Mouse (Mus musculus) liver, embryonic 13.5 days (tissue): ENCODE measurements around the gene Mgarp. TPM values are rescaled to one million over a fixed set of nuclear protein-coding genes. Genes with fewer than 3 reads are reported as not detected.
A peak's percentile ranks its signal among the peaks of the same experiment; 100 is the strongest.
"Not testable (repeated sequence)": the region's sequence is repeated elsewhere in the genome, so short reads cannot be mapped to it uniquely, and the experiment has no call there.

Experiments used
- ATAC-seq: fragments of 200-750 bp; cut with Nextera tagmentation; 2 replicates; pipeline ENCODE4 v1.8.0; 2017; ENCODE audit warnings: low read depth, mild to moderate bottlenecking, moderate number of reproducible peaks, moderate library complexity
- DNase-seq: peaks from one replicate; pipeline ENCODE4 v3.0.0; 2022
- H3K27ac ChIP-seq: fragments of 300-500 bp; sonication (generic); 2 replicates; pipeline ENCODE4 v1.5.1; 2015; ENCODE audit warnings: moderate library complexity, mild to moderate bottlenecking, inconsistent platforms
- H3K27me3 ChIP-seq: fragments of 300-500 bp; sonication (generic); 2 replicates; pipeline ENCODE4 v1.6.1; 2015; ENCODE audit warnings: mild to moderate bottlenecking, inconsistent platforms
- H3K36me3 ChIP-seq: fragments of 300-500 bp; sonication (generic); 2 replicates; pipeline ENCODE4 v1.6.1; 2015; ENCODE audit warnings: mild to moderate bottlenecking, inconsistent platforms
- H3K4me1 ChIP-seq: fragments of 300-500 bp; sonication (generic); replicated peaks from 2 replicates; pipeline ENCODE4 v1.6.1; 2015; ENCODE audit warnings: inconsistent platforms
- H3K4me2 ChIP-seq: fragments of 300-500 bp; sonication (generic); 2 replicates; pipeline ENCODE4 v1.6.1; 2015; ENCODE audit warnings: inconsistent platforms, mild to moderate bottlenecking, moderate library complexity
- H3K4me3 ChIP-seq: fragments of 300-500 bp; sonication (generic); replicated peaks from 2 replicates; pipeline ENCODE4 v1.5.1; 2015; ENCODE audit warnings: mild to moderate bottlenecking, inconsistent platforms
- H3K9ac ChIP-seq: fragments of 300-500 bp; sonication (generic); 2 replicates; pipeline ENCODE4 v1.6.1; 2015; ENCODE audit warnings: mild to moderate bottlenecking, inconsistent platforms
- H3K9me3 ChIP-seq: fragments of 300-500 bp; sonication (generic); replicated peaks from 2 replicates; pipeline ENCODE4 v1.6.1; 2016; ENCODE audit warnings: inconsistent platforms
- WGBS: fragments of 180-500 bp; shearing (Covaris S2); methylation state at CpG from one replicate; pipeline ENCODE4 v1.1.7; 2015; ENCODE audit not compliant: insufficient replicate concordance; 5-methylcytosine and 5-hydroxymethylcytosine counted together
- polyA plus RNA-seq: library from polyadenylated mRNA; unstranded; fragments of >200 nt; fragmentation: Nextera tagmentation; extraction: Ambion mirVana; gene quantifications from 2 replicates; pipeline ENCODE4 v1.2.1, GENCODE M21; 2015

Mgarp gene
- polyA plus RNA-seq, 1 experiment from 2014 or later, result 1.1 TPM

DNA sequence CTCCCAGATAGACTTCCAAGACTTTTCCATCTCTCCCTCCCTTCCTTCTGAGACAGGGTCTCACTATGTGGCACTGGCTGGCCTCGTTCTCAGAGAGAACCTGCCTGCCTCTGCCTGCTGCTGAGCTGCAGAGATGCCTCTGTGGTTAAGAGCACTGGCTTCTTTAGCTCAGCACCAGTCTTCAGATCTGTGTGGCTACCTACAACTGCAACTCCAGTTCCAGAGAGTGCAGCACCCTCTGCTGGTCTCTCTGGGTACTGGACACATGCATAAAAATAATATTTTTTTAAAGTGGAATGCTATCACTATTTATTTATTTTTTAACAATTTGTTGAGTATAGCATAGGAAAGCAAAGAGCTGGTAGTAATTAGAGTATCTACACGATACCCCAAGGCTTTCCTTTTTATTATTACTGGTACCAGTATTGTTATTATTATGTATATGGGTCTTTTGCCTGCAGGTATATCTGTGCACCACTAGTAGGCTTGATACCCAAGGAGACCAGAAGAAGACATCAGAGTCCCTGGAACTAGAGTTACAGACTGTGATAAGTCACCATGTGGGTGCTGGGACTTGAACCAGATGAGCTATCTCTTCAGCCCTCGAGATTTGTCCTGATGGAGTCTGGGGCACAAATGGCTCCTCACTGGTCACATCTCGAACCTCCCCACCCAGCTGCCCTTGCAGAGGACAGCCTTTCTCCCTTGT, 43.1 kb downstream of the Mgarp start:
- DNase-seq, result peak; percentile 45

DNA sequence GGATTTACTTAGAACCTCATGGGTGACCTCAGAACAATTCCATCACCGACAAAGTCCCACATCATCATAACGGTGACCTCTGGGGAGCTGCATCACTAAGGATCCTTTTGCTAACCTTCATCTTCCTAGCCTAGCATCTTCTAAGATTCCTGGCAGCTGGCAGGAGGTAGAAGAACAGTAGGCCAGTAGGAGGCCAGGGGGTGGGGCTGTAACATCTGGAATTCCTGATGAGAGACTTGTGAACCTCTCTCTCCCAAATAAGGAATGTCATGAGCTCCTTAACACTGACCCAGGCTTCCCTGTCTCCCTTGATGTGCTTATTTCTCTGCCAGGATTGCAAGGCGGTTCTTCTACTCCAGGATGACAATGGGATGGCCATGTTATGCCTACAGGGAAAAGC, 45.7 kb downstream of the Mgarp start:
- no peaks in the 10 kb centered on the region for H3K27me3 ChIP-seq
- H3K9ac ChIP-seq, result no peak overlapping the region
- H3K4me3 ChIP-seq, result no peak overlapping the region
- H3K27ac ChIP-seq, result no peak overlapping the region
- peaks cover 33% of the 10 kb centered on the region for H3K4me1 ChIP-seq
- DNase-seq (no peak), ATAC-seq (no peak)
- no peaks in the 10 kb centered on the region for H3K36me3 ChIP-seq
- 61% methylated on average over 3 of the region's 3 CpGs for WGBS
- no peak overlapping the region for H3K4me2 ChIP-seq
- no peaks in the 10 kb centered on the region for H3K9me3 ChIP-seq

More for the DNA sequence above, 43.1 kb downstream of the Mgarp start:
- Histone ChIP-seq H3K4me1 (peaks cover 42% of the 10 kb centered on the region), H3K9ac (no peak overlapping the region), H3K9me3 (no peaks in the 10 kb centered on the region), H3K4me3 (no peak overlapping the region), H3K27ac (no peak overlapping the region), H3K4me2 (no peak overlapping the region), H3K27me3 (no peaks in the 10 kb centered on the region), H3K36me3 (no peaks in the 10 kb centered on the region)
- peak; percentile 34; the same call in 1 of the 2 replicates for ATAC-seq
- 49% methylated on average over 4 of the region's 4 CpGs for whole genome bisulfite sequencing

DNA sequence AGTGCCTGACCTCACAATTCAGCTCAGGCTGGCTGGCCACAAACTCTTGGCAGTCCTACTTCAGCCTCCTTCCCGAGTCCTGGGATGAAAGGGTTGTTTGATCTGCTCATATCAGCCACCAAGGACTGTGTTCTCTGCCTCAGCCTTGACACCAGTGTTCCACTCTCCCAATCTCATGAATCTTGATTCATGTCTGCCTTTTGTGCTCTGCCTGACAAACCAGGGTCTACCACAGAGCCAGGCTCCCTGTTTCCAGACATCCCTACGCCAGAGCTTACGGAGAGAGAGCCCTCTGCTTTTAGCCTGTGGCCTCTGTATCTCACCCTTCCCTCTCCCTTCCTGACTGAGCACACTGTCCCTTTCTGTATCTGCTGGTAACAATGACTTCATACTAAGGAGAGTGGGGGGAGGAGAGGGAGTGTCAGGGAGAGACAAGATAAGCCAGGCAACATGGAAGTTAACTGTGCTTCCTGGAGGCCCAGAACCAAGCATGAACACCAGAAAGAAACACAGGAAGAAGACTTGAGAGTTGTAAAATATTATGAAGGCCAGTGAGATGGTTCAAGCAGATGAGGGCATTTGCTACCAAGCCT, 47.8 kb downstream of the Mgarp start:
- Histone ChIP-seq H3K27ac (peak overlapping the region; percentile 72), H3K9ac (peak overlapping the region; percentile 54), H3K4me3 (no peak overlapping the region), H3K36me3 (no peaks in the 10 kb centered on the region), H3K4me1 (peaks cover 32% of the 10 kb centered on the region), H3K9me3 (no peaks in the 10 kb centered on the region), H3K4me2 (peak overlapping the region; percentile 34), H3K27me3 (no peaks in the 10 kb centered on the region)
- DNase-seq (peak; percentile 44), ATAC-seq (peak; percentile 88)
- WGBS, result 9% methylated on average over 3 of the region's 3 CpGs

DNA sequence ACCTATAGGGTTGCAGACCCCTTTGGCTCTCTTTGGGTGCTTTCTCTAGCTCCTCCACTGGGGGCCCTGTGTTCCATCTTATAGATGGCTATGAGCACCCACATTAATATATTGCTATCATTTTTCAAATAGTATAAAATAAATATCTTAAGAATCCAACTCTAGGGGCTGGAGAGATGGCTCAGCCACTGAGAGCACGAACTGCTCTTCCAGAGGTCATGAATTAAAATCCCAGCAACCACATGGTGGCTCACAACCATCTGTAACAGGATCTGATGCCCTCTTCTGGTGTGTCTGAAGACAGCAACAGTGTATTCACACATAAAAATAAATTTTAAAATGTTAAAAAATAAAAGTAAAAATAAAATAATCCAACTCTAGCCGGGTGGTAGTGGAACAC, 51.5 kb downstream of the Mgarp start:
- H3K4me3 ChIP-seq, ATAC-seq, H3K4me2 ChIP-seq, H3K9me3 ChIP-seq, H3K9ac ChIP-seq, DNase-seq, H3K27me3 ChIP-seq, H3K27ac ChIP-seq, H3K36me3 ChIP-seq: not testable (repeated sequence)
- peaks cover 33% of the 10 kb centered on the region for H3K4me1 ChIP-seq
- WGBS, result 82% methylated on average over 2 of the region's 2 CpGs

DNA sequence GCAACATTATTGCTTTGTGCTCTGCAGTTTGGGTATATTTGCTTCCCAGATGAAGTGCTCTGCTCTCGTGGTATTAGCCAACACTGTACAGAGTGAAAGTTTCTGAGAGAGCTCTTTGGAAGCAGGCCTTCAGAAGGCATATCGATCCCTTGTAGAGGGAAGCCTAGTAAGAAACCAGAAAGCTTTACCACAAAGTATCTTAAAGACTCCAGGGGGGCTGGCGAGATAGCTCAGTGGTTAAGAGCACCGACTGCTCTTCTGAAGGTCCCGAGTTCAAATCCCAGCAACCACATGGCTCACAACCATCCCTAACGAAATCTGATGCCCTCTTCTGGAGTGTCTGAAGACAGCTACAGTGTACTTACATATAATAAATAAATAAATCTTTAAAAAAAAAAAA, 52.4 kb downstream of the Mgarp start:
- DNase-seq, H3K4me2 ChIP-seq, H3K9ac ChIP-seq, H3K36me3 ChIP-seq, ATAC-seq, H3K27ac ChIP-seq, H3K9me3 ChIP-seq, H3K27me3 ChIP-seq, H3K4me3 ChIP-seq: not testable (repeated sequence)
- WGBS, result 78% methylated on average over 6 of the region's 6 CpGs
- peaks cover 27% of the 10 kb centered on the region for H3K4me1 ChIP-seq

DNA sequence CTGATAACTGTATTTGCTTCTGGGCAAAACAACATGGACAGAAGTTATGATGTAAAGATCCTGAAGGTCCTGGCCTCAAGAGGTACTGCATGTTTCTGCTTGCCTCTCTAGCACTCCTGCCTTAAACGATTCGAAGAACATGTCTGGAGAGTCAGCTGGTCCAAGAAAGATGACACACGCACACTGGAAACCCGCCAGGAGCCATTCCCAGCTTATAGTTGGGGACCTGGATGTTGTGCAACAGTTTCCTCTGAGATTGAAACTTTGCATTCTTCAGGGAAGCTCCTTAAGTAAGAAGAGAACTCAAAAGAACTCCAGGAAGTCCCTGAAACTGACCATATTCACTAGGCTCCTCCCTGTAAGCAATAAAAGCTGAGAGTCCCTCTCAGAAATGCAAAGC, 53.3 kb downstream of the Mgarp start:
- no peaks in the 10 kb centered on the region for H3K9me3 ChIP-seq
- no peak overlapping the region for H3K4me3 ChIP-seq
- H3K27ac ChIP-seq, result no peak overlapping the region
- DNase-seq (no peak), ATAC-seq (no peak)
- 88% methylated on average over 4 of the region's 4 CpGs for WGBS
- H3K36me3 ChIP-seq, result no peaks in the 10 kb centered on the region
- no peak overlapping the region for H3K9ac ChIP-seq
- no peak overlapping the region for H3K4me2 ChIP-seq
- no peaks in the 10 kb centered on the region for H3K27me3 ChIP-seq
- H3K4me1 ChIP-seq, result peaks cover 22% of the 10 kb centered on the region

DNA sequence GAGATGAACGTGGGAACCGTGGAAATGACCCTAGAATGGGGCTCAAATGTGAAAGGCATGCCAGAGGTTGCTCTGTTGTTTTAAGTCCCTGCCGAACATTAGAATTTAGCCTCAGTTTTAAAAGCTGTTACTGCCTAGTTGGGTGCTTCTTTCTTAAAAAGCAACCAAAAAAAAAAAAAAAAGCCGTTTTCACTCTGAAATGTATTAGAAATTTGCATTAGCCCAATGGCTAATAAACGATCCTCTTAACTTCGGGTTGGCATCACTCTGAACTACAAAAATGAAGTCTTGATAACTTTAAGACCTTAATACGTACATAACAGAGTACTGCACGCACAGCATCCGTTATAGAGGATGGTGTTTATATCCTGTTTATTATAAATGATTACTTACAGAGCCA, 54.4 kb downstream of the Mgarp start:
- peak overlapping the region; percentile 100 for H3K4me2 ChIP-seq
- peaks cover 27% of the 10 kb centered on the region for H3K4me1 ChIP-seq
- no peaks in the 10 kb centered on the region for H3K36me3 ChIP-seq
- no peaks in the 10 kb centered on the region for H3K27me3 ChIP-seq
- no peaks in the 10 kb centered on the region for H3K9me3 ChIP-seq
- no peak for ATAC-seq
- no peak for DNase-seq
- peak overlapping the region; percentile 95 for H3K4me3 ChIP-seq
- 13% methylated on average over 9 of the region's 9 CpGs for WGBS
- H3K27ac ChIP-seq, result peak overlapping the region; percentile 99
- H3K9ac ChIP-seq, result peak overlapping the region; percentile 99

DNA sequence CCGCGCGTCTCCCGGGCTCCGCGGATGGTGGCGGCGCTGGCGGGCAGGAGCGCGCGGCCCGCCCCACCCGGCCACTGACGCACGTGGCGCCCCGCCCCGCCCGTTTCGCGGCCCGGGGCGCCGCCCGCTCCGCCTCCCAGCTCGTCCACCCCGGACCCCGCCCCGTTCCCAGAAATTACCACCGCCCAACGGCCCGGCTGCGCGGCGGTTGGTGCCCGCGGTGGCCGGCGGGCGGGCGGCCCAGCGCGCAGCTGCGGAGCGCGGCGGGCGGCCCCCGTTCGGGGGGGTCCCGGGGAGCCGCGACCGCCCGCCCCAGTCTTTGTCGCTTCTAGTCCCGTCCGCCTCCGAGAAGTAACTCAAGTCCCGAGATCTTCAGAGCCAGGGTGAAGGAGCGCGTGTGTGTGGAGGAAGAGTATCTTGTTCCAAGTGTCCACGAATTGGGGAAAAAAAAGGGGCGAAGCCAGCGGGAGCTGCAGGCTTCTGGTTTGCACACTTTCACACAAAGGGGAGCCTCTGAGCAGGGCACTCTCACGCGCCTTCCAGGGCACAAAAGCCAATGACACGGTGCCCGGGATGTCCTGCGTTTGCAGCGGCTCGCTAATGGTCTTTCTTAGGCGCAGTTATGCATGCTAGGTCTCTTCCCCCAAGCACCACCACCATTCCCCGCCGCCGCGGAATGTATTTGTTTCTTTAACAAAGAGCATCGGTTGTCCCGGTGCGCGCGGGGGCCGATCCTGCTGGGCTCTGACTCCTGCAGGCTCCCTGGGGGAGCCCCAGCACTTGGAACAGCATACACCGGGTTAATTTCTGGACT, 55.1 kb downstream of the Mgarp start:
- H3K9me3 ChIP-seq, result no peaks in the 10 kb centered on the region
- peak overlapping the region; percentile 100 for H3K4me2 ChIP-seq
- no peaks in the 10 kb centered on the region for H3K36me3 ChIP-seq
- WGBS, result under 1% methylated on average over 86 of the region's 86 CpGs
- no peaks in the 10 kb centered on the region for H3K27me3 ChIP-seq
- DNase-seq, result peak; percentile 83
- ATAC-seq, result peak; percentile 78
- peak overlapping the region; percentile 99 for H3K9ac ChIP-seq
- peak overlapping the region; percentile 95 for H3K4me3 ChIP-seq
- peaks cover 33% of the 10 kb centered on the region for H3K4me1 ChIP-seq
- H3K27ac ChIP-seq, result peak overlapping the region; percentile 99

DNA sequence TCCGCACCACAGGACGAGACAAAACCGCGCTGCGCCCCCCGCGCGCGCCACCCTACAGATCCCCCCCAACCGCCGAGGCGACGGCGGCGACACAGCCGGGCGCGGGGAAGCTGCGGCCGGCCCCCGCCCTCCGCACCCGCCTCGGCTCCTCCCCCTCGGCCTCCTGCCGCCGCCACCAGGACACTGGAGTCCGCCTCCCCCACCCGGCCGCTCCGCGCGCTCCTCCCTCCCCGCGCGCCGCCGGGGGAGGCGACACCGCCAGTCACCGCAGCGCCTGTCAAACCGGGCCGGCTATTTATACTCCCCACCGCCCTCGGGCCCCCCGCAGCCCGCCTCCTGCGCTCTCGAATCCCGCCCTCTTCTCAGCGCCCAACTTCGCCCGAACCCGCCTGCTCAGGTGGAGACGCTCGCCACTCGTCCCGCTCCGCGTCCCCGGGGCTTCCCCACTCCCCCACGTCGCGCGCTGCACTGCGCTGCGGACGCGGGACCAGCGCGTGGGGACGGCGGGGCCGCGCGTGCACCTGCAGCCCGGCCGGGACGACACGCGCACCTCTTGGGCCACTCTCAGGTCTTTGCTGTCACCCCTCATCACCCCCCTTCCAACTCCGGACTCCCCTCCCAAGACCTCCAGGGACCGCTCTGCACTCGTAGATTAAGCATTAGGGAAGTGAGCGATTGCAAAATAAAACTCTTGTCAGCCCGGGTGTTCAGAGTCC, 55.8 kb downstream of the Mgarp start, which contains the start of gene Elf2:
Gene Elf2 (minus strand): TSS at position 112 of the 716 bp plus-strand sequence.
- H3K9me3 ChIP-seq, result no peaks in the 10 kb centered on the region
- ATAC-seq (peak; percentile 83), DNase-seq (peak; percentile 93)
- peak within 1 kb of the TSS; percentile 99 for H3K27ac ChIP-seq
- H3K4me1 ChIP-seq, result peaks cover 40% of the 10 kb centered on the region
- H3K4me2 ChIP-seq, result peak within 1 kb of the TSS; percentile 100
- WGBS, result under 1% methylated on average over 74 of the region's 87 CpGs
- H3K9ac ChIP-seq, result peak within 1 kb of the TSS; percentile 99
- H3K36me3 ChIP-seq, result no peaks in the 10 kb centered on the region
- peak within 1 kb of the TSS; percentile 95 for H3K4me3 ChIP-seq
- no peaks in the 10 kb centered on the region for H3K27me3 ChIP-seq

DNA sequence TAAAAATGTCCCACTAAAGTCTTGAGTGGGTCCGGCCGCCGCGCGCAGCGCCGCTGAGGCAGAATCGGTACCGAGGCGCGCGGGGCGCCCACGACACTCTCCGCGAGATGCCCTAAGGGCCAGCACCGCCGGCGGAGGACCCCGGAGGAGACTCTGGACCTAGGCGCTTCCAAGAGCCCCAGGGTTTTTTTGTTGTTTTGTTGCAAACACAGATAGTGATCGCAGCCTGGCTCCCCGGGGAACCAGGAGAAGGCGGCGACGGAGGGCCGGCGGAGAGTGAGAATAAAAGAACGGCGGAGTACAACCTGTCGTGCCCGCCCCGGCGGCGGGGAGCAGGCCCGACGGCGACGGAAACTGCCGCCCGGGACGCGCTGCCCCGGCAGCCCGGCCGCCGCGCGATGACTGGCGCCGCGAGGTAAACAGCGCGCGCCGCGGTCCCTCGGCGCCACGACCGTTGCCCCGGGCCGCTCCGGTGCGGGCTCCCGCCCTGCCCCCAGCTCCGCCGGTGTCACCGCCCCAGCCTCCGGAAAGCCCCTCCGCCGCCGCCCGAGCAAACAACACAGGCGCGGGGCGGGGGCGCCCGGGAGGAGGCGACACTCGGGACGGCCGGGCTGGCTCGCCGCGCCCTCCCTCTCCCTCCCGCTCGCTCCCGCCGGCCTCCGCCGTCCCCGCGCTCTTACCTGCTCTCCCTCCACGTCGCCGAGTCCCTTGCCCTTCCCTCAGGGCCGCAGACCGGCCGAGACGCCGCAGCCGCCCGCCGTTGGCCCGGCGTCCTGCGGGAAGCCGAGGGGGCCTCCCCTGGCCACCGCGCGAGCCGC, 56.6 kb downstream of the Mgarp start:
- DNase-seq, result peak; percentile 53
- no peaks in the 10 kb centered on the region for H3K27me3 ChIP-seq
- under 1% methylated on average over 98 of the region's 113 CpGs for WGBS
- H3K4me3 ChIP-seq, result peak overlapping the region; percentile 95
- H3K4me2 ChIP-seq, result peak overlapping the region; percentile 100
- no peaks in the 10 kb centered on the region for H3K36me3 ChIP-seq
- peaks cover 48% of the 10 kb centered on the region for H3K4me1 ChIP-seq
- peak overlapping the region; percentile 99 for H3K27ac ChIP-seq
- H3K9me3 ChIP-seq, result no peaks in the 10 kb centered on the region
- H3K9ac ChIP-seq, result peak overlapping the region; percentile 99
- peak; percentile 49 for ATAC-seq
